Comparison of ENCODE assay signal across 18 mouse cellular contexts in genomic region chr10:122851267-122852160, GRCm38 (mm10).
DNase-seq lines count a peak whose midpoint lies in the region; TF ChIP-seq lines count a peak whose summit lies in the region.
"Had no signal": no experiment of that assay in that cellular context is flagged by ENCODE, and none has a peak within 500 bp of the region (broad histone marks: within the 10 kb centered on the region; RNA-seq: fewer than 3 reads in every experiment).

No protein-coding gene starts in this region.

- TF ChIP-seq CTCF in gastrocnemius, adult 2 months (IDR thresholded peaks at IDR 0.05): no peak
- no peak for TF ChIP-seq CTCF in layer of hippocampus, adult 2 months (conservative IDR thresholded peaks at IDR 0.05)

- H3K27ac ChIP-seq in gastrocnemius, adult 2 months: no peak overlapping the region; the same call in 1 of the 2 replicates
- H3K27ac ChIP-seq in layer of hippocampus, adult 2 months: peak overlapping the region; percentile 28; the same call in 1 of the 2 replicates
- H3K27ac ChIP-seq: hindbrain, embryonic 14.5 days; intestine, embryonic 15.5 days; midbrain, embryonic 12.5 days; stomach, embryonic 15.5 days had no signal

- intact Hi-C loops in gastrocnemius, adult 2 months (cut with DNase I): no loop called here
- intact Hi-C loops in left cerebral cortex, postnatal 14 days (cut with DNase I): loop anchor here (5.0 kb wide), 1 partner anchor 81 kb away; no protein-coding TSS in a partner anchor

- H3K4me3 ChIP-seq in gastrocnemius, adult 2 months: no peak overlapping the region
- no peak overlapping the region for H3K4me3 ChIP-seq in layer of hippocampus, adult 2 months
- H3K4me3 ChIP-seq: intestine, embryonic 15.5 days; midbrain, embryonic 12.5 days; stomach, embryonic 15.5 days had no signal

- DNase-seq in gastrocnemius, adult 18-20 months (ENCODE audit: low spot score): peak; percentile 34
- DNase-seq in gastrocnemius, adult 2 months: no peak
- no peak for DNase-seq in layer of hippocampus, adult 2 months (ENCODE audit: low spot score in 2 of 2)
- DNase-seq in layer of hippocampus, postnatal 10 days (ENCODE audit: low spot score in 2 of 2): no peak
- peak; percentile 85 for DNase-seq in brain, adult 2 months (ENCODE audit: low read depth, low spot score)
- DNase-seq in left cerebral cortex, postnatal 14 days (ENCODE audit: low spot score in 2 of 2): peak; percentile 34 to 54
- DNase-seq in kidney, adult 11 months: no peak
- DNase-seq: adrenal gland, postnatal 36 days; cerebellum, adult 18-20 months; cerebellum, postnatal 25 days; kidney, postnatal 4 days; liver; retina, postnatal 1 day; thymus, adult 2 months had no signal

Comparison
In these comparisons a context has a peak if more than half of its experiments do, and no peak if none do; other contexts are left out.
1. DNase-seq: peak in gastrocnemius, adult 18-20 months (single experiment), brain, adult 2 months (single experiment) and left cerebral cortex, postnatal 14 days (2 of 2); none in gastrocnemius, adult 2 months (single experiment), layer of hippocampus, adult 2 months (0 of 2), layer of hippocampus, postnatal 10 days (0 of 2) and kidney, adult 11 months (single experiment).